Mouse (Mus musculus): ENCODE results near the gene Gjb3. TPM values are rescaled to one million over a fixed set of nuclear protein-coding genes. Genes with fewer than 3 reads are reported as not detected.

Gjb3 gene
- total and polyA plus RNA-seq, 2 experiments: not detected

- Histone ChIP-seq H3K27me3 (ENCODE audit: control insufficient read depth, insufficient read depth, low read length) (no peaks in the 10 kb centered on the region), H3K27ac (replicated peaks; ENCODE audit: insufficient read depth, low read depth, low read length) (no peak overlapping the region), H3K79me2 (ENCODE audit: control insufficient read depth, insufficient read depth, low read length) (no peaks in the 10 kb centered on the region), H3K4me3 (ENCODE audit: insufficient read depth, low read depth, low read length) (no peak overlapping the region), H3K9ac (ENCODE audit: low read depth, low read length) (no peak overlapping the region), H3K36me3 (ENCODE audit: control insufficient read depth, insufficient read depth, low read length) (no peaks in the 10 kb centered on the region), H3K4me1 (ENCODE audit: control insufficient read depth, insufficient read depth, low read length) (no peaks in the 10 kb centered on the region)
- TF ChIP-seq POLR2A (IDR thresholded peaks at IDR 0.05; ENCODE audit: extremely low read depth, insufficient read depth, low read length) (no peak), CTCF (IDR thresholded peaks at IDR 0.05; ENCODE audit: low read depth, low read length) (no peak)
- 88% methylated on average over 8 of the region's 8 CpGs for WGBS
- no peak for DNase-seq (ENCODE audit: extremely low read depth, low read depth, low spot score)
Measured at GRCm38 (mm10) chr4:127315753-127316152, 14.9 kb downstream of the Gjb3 start.

DNA sequence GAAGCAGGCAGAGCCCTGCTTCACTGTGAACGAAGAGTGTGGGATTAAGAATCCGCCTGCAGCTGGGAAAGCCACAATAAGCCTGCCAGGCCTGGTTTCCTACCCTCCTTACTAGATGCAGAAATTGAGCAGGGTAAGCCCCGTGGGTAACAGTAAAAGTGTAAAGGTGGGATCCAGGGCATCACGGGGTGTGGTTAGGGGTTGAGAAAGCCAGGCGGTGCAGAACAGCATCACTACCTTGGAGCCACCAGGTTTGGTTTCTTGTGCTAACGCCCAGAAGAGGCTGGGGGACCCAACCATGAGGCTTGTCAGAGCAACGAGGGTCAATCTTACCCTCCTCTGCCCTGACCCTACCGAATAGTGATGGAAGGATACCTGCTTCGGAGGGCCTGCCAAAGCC lies 16.1 kb downstream of the Gjb3 start:
- H3K27ac ChIP-seq (replicated peaks; ENCODE audit: insufficient read depth, low read depth, low read length): peak overlapping the region; percentile 42; the same call in 1 of the 2 replicates
- no peaks in the 10 kb centered on the region for H3K79me2 ChIP-seq (ENCODE audit: control insufficient read depth, insufficient read depth, low read length)
- H3K4me1 ChIP-seq (ENCODE audit: control insufficient read depth, insufficient read depth, low read length): no peaks in the 10 kb centered on the region
- 0 out of 2 replicates have a peak overlapping the region, but pooled peaks have one; percentile 1 for H3K9ac ChIP-seq (ENCODE audit: low read depth, low read length)
- WGBS: 64% methylated on average over 9 of the region's 9 CpGs
- H3K27me3 ChIP-seq (ENCODE audit: control insufficient read depth, insufficient read depth, low read length): no peaks in the 10 kb centered on the region
- TF ChIP-seq CTCF (IDR thresholded peaks at IDR 0.05; ENCODE audit: low read depth, low read length): no peak
- no peak for TF ChIP-seq POLR2A (IDR thresholded peaks at IDR 0.05; ENCODE audit: extremely low read depth, insufficient read depth, low read length)
- no peak overlapping the region for H3K4me3 ChIP-seq (ENCODE audit: insufficient read depth, low read depth, low read length)
- H3K36me3 ChIP-seq (ENCODE audit: control insufficient read depth, insufficient read depth, low read length): no peaks in the 10 kb centered on the region
- DNase-seq (ENCODE audit: extremely low read depth, low read depth, low spot score): no peak

DNA sequence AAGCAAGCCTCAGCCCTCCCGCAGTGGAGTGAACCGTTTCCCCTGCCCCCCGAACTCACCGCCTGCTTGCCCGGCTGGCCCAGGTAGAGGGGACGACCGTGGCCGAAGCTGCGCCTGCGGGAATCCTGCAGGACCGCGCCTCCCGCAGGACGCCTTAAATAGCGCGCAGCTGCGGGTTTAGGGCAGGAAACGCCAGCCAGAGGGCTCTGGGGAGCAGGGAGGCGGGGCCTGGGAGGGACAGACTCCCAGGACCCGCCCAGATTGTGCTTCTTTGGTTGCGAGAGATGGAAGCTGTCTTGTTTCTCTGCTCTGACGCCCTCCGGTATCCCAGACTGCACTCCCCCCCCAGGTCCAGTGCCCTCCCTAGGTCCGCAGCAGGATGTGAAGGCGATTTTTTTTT lies 16.8 kb downstream of the Gjb3 start, which contains the start of gene Gja4:
Gja4 (minus strand) TSS at position 179 of the 400 bp plus-strand sequence.
- peak within 1 kb of the TSS; percentile 71 for H3K4me3 ChIP-seq (ENCODE audit: insufficient read depth, low read depth, low read length)
- WGBS: 2% methylated on average over 25 of the region's 25 CpGs
- H3K4me1 ChIP-seq (ENCODE audit: control insufficient read depth, insufficient read depth, low read length): no peaks in the 10 kb centered on the region
- no peaks in the 10 kb centered on the region for H3K27me3 ChIP-seq (ENCODE audit: control insufficient read depth, insufficient read depth, low read length)
- no peaks in the 10 kb centered on the region for H3K36me3 ChIP-seq (ENCODE audit: control insufficient read depth, insufficient read depth, low read length)
- H3K9ac ChIP-seq (ENCODE audit: low read depth, low read length): peak within 1 kb of the TSS; percentile 77
- peak; percentile 34 for DNase-seq (ENCODE audit: extremely low read depth, low read depth, low spot score)
- TF ChIP-seq CTCF (IDR thresholded peaks at IDR 0.05; ENCODE audit: low read depth, low read length) (peak; percentile 48), POLR2A (IDR thresholded peaks at IDR 0.05; ENCODE audit: extremely low read depth, insufficient read depth, low read length) (peak; percentile 71)
- no peaks in the 10 kb centered on the region for H3K79me2 ChIP-seq (ENCODE audit: control insufficient read depth, insufficient read depth, low read length)
- H3K27ac ChIP-seq (replicated peaks; ENCODE audit: insufficient read depth, low read depth, low read length): peak within 1 kb of the TSS; percentile 45

GRCm38 (mm10) chr4:127312349-127312748 lies 18.3 kb downstream of the Gjb3 start:
- no peak for DNase-seq (ENCODE audit: extremely low read depth, low read depth, low spot score)
- H3K36me3 ChIP-seq (ENCODE audit: control insufficient read depth, insufficient read depth, low read length): no peaks in the 10 kb centered on the region
- no peaks in the 10 kb centered on the region for H3K79me2 ChIP-seq (ENCODE audit: control insufficient read depth, insufficient read depth, low read length)
- H3K27me3 ChIP-seq (ENCODE audit: control insufficient read depth, insufficient read depth, low read length): no peaks in the 10 kb centered on the region
- H3K4me3 ChIP-seq (ENCODE audit: insufficient read depth, low read depth, low read length): peak overlapping the region; percentile 71
- H3K27ac ChIP-seq (replicated peaks; ENCODE audit: insufficient read depth, low read depth, low read length): no peak overlapping the region
- 59% methylated on average over 24 of the region's 24 CpGs for WGBS
- H3K9ac ChIP-seq (ENCODE audit: low read depth, low read length): peak overlapping the region; percentile 77
- H3K4me1 ChIP-seq (ENCODE audit: control insufficient read depth, insufficient read depth, low read length): peaks cover 2% of the 10 kb centered on the region; the same call in 1 of the 2 replicates
- no peak for TF ChIP-seq CTCF (IDR thresholded peaks at IDR 0.05; ENCODE audit: low read depth, low read length)
- TF ChIP-seq POLR2A (IDR thresholded peaks at IDR 0.05; ENCODE audit: extremely low read depth, insufficient read depth, low read length): no peak

GRCm38 (mm10) chr4:127311561-127311960 lies 19.1 kb downstream of the Gjb3 start:
- peaks cover 2% of the 10 kb centered on the region; the same call in 1 of the 2 replicates for H3K4me1 ChIP-seq (ENCODE audit: control insufficient read depth, insufficient read depth, low read length)
- H3K27ac ChIP-seq (replicated peaks; ENCODE audit: insufficient read depth, low read depth, low read length): no peak overlapping the region
- H3K9ac ChIP-seq (ENCODE audit: low read depth, low read length): peak overlapping the region; percentile 77
- no peaks in the 10 kb centered on the region for H3K36me3 ChIP-seq (ENCODE audit: control insufficient read depth, insufficient read depth, low read length)
- DNase-seq (ENCODE audit: extremely low read depth, low read depth, low spot score): no peak
- H3K4me3 ChIP-seq (ENCODE audit: insufficient read depth, low read depth, low read length): peak overlapping the region; percentile 71
- WGBS: 47% methylated on average over 9 of the region's 9 CpGs
- no peaks in the 10 kb centered on the region for H3K27me3 ChIP-seq (ENCODE audit: control insufficient read depth, insufficient read depth, low read length)
- H3K79me2 ChIP-seq (ENCODE audit: control insufficient read depth, insufficient read depth, low read length): no peaks in the 10 kb centered on the region
- no peak for TF ChIP-seq POLR2A (IDR thresholded peaks at IDR 0.05; ENCODE audit: extremely low read depth, insufficient read depth, low read length)
- TF ChIP-seq CTCF (IDR thresholded peaks at IDR 0.05; ENCODE audit: low read depth, low read length): no peak

- no peak for DNase-seq (ENCODE audit: extremely low read depth, low read depth, low spot score)
- no peaks in the 10 kb centered on the region for H3K27me3 ChIP-seq (ENCODE audit: control insufficient read depth, insufficient read depth, low read length)
- no peaks in the 10 kb centered on the region for H3K79me2 ChIP-seq (ENCODE audit: control insufficient read depth, insufficient read depth, low read length)
- WGBS: 59% methylated on average over 2 of the region's 2 CpGs
- no peak for TF ChIP-seq CTCF (IDR thresholded peaks at IDR 0.05; ENCODE audit: low read depth, low read length)
- TF ChIP-seq POLR2A (IDR thresholded peaks at IDR 0.05; ENCODE audit: extremely low read depth, insufficient read depth, low read length): no peak
- H3K4me3 ChIP-seq (ENCODE audit: insufficient read depth, low read depth, low read length): no peak overlapping the region
- H3K36me3 ChIP-seq (ENCODE audit: control insufficient read depth, insufficient read depth, low read length): no peaks in the 10 kb centered on the region
- H3K9ac ChIP-seq (ENCODE audit: low read depth, low read length): no peak overlapping the region
- H3K4me1 ChIP-seq (ENCODE audit: control insufficient read depth, insufficient read depth, low read length): peaks cover 2% of the 10 kb centered on the region; the same call in 1 of the 2 replicates
- no peak overlapping the region for H3K27ac ChIP-seq (replicated peaks; ENCODE audit: insufficient read depth, low read depth, low read length)
Measured at GRCm38 (mm10) chr4:127306915-127307314, 23.7 kb downstream of the Gjb3 start.
